Mouse (Mus musculus) adrenal gland, adult 2 months (tissue): ENCODE measurements at regions not wholly inside any gene's neighbourhood (a gene's known extent, or its start where the extent isn't known, plus 50 kb on each side); places are given as distances from the start of the nearest gene placed in this dataset.

Source experiments
- DNase-seq: peaks from one replicate; pipeline ENCODE4 v3.0.0; 2021

- no peak for DNase-seq
Observed at GRCm38 (mm10) chr13:53902831-53903230, 152.7 kb downstream of the Drd1 start.

- no peak for DNase-seq
Observed at GRCm38 (mm10) chr13:53900406-53901025, 155.0 kb downstream of the Drd1 start.

GRCm38 (mm10) chr13:53898351-53898750 is 157.2 kb downstream of the Drd1 start:
- no peak for DNase-seq

- no peak for DNase-seq
Observed at GRCm38 (mm10) chr13:53897176-53897575, 158.3 kb downstream of the Drd1 start.

GRCm38 (mm10) chr13:53888411-53888810 is 167.1 kb downstream of the Drd1 start:
- no peak for DNase-seq

GRCm38 (mm10) chr13:53885756-53886155 is 169.7 kb downstream of the Drd1 start:
- no peak for DNase-seq

- DNase-seq, result no peak
Observed at GRCm38 (mm10) chr13:53883206-53883605, 172.3 kb downstream of the Drd1 start.

GRCm38 (mm10) chr13:53880466-53881250 is 174.8 kb downstream of the Drd1 start:
- no peak for DNase-seq

GRCm38 (mm10) chr13:53875546-53875945 is 180.0 kb downstream of the Drd1 start:
- no peak for DNase-seq

- no peak for DNase-seq
Observed at GRCm38 (mm10) chr13:53865323-53865722, 190.2 kb downstream of the Drd1 start.

- DNase-seq, result no peak
Observed at GRCm38 (mm10) chr13:53862336-53862735, 193.2 kb downstream of the Drd1 start.

GRCm38 (mm10) chr13:53854196-53854595 is 201.3 kb downstream of the Drd1 start:
- no peak for DNase-seq

- DNase-seq, result no peak
Observed at GRCm38 (mm10) chr13:53850146-53850545, 205.4 kb downstream of the Drd1 start.

GRCm38 (mm10) chr13:53846221-53846620 is 209.3 kb downstream of the Drd1 start:
- DNase-seq, result no peak

- no peak for DNase-seq
Observed at GRCm38 (mm10) chr13:53845786-53846185, 209.7 kb downstream of the Drd1 start.

GRCm38 (mm10) chr13:53825957-53826580 is 229.4 kb downstream of the Drd1 start:
- DNase-seq, result no peak

GRCm38 (mm10) chr13:53822061-53822460 is 233.4 kb downstream of the Drd1 start:
- no peak for DNase-seq

GRCm38 (mm10) chr13:53815629-53816028 is 239.9 kb downstream of the Drd1 start:
- no peak for DNase-seq

- no peak for DNase-seq
Observed at GRCm38 (mm10) chr13:53814088-53814487, 241.4 kb downstream of the Drd1 start.

- DNase-seq, result peak; percentile 61
Observed at GRCm38 (mm10) chr13:53811862-53812261, 243.6 kb downstream of the Drd1 start.

- no peak for DNase-seq
Observed at GRCm38 (mm10) chr13:53811151-53811550, 244.4 kb downstream of the Drd1 start.

- DNase-seq, result no peak
Observed at GRCm38 (mm10) chr13:53807791-53808525, 247.5 kb downstream of the Drd1 start.

- DNase-seq, result no peak
Observed at GRCm38 (mm10) chr13:53805872-53806271, 249.6 kb downstream of the Drd1 start.
